Mouse (Mus musculus): ENCODE measurements around the gene Smad1. TPM values are rescaled to one million over a fixed set of nuclear protein-coding genes. Genes with fewer than 3 reads are reported as not detected.

Gene Smad1
- polyA plus RNA-seq, 1 experiment from 2014 or later, result 26.1 TPM

Other genes with a start within 250 kb of the Smad1 start
- gene 1700011L22Rik, start 150.9 kb downstream of the Smad1 start, polyA plus RNA-seq (2014; fragmentation: Nextera tagmentation; extraction: Ambion mirVana), result not detected in 2 replicates
- gene Mmaa, start 104.6 kb downstream of the Smad1 start, polyA plus RNA-seq (2014; fragmentation: Nextera tagmentation; extraction: Ambion mirVana), result 13.6 and 15.0 TPM in 2 replicates
- 27.4 and 28.1 TPM in 2 replicates for gene Otud4, start 240.1 kb upstream of the Smad1 start, polyA plus RNA-seq (2014; fragmentation: Nextera tagmentation; extraction: Ambion mirVana)